ENCODE assay signal across 8 mouse cellular contexts in genomic region chr4:118292741-118293306, GRCm38 (mm10). TPM values are rescaled to one million over a fixed set of nuclear protein-coding genes. Genes with fewer than 3 reads are reported as not detected.
DNase-seq lines count a peak whose midpoint lies in the region; ATAC-seq and TF ChIP-seq lines count a peak whose summit lies in the region.

No protein-coding gene starts in this region.

- no peak overlapping the region for H3K27ac ChIP-seq in ES-Bruce4 (ENCODE audit: insufficient read depth, low read length)

- H3K4me1 ChIP-seq in ES-Bruce4 (ENCODE audit: control insufficient read depth, insufficient read depth, low read length) = peaks cover 10% of the 10 kb centered on the region
- H3K4me1 ChIP-seq in lung, adult 2 months (ENCODE audit: control insufficient read depth, insufficient read depth, low read length) = no peaks in the 10 kb centered on the region

- peak; percentile 14; the same call in 1 of the 2 replicates for TF ChIP-seq EP300 in ES-Bruce4 (IDR thresholded peaks at IDR 0.05; ENCODE audit: insufficient read depth, low read depth, low read length)

- no peaks in the 10 kb centered on the region for H3K9me3 ChIP-seq in ES-Bruce4 (replicated peaks; ENCODE audit: control insufficient read depth, insufficient read depth, low read length, poor library complexity, severe bottlenecking)

- H3K4me3 ChIP-seq in ES-Bruce4 (ENCODE audit: low read depth, low read length) = no peak overlapping the region
- H3K4me3 ChIP-seq in lung, adult 2 months (replicated peaks; ENCODE audit: extremely low read depth, low read depth, low read length) = no peak overlapping the region

- peak; percentile 96 for TF ChIP-seq CTCF in ES-Bruce4 (IDR thresholded peaks at IDR 0.05; ENCODE audit: low read depth, low read length)
- TF ChIP-seq CTCF in lung, adult 2 months (IDR thresholded peaks at IDR 0.05; ENCODE audit: insufficient read depth, low read length) = peak; percentile 99

- TF ChIP-seq POLR2A in ES-Bruce4 (IDR thresholded peaks at IDR 0.05; ENCODE audit: insufficient read depth, low read length) = no peak
- no peak for TF ChIP-seq POLR2A in lung, adult 2 months (IDR thresholded peaks at IDR 0.05; ENCODE audit: borderline replicate concordance, extremely low read depth, low read depth, low read length)

- H3K9ac ChIP-seq in ES-Bruce4 (ENCODE audit: low read depth, poor library complexity, severe bottlenecking) = no peak overlapping the region

- 11% methylated on average over 11 of the region's 11 CpGs for WGBS in lung, adult 2 months

- no peaks in the 10 kb centered on the region for H3K36me3 ChIP-seq in ES-Bruce4 (ENCODE audit: control insufficient read depth, insufficient read depth, low read length, poor library complexity, severe bottlenecking)

- DNase-seq in 416B (ENCODE audit: low read depth) = peak; percentile 75
- peak; percentile 73 for DNase-seq in c-Kit-positive CD71-negative TER-119-negative erythroid progenitor cells, embryonic 14.5 days (ENCODE audit: low read depth)
- DNase-seq in kidney, postnatal 4 days = peak; percentile 86
- peak; percentile 79 for DNase-seq in lung, adult 2 months
- DNase-seq in right cerebral cortex, postnatal 25 days = peak; percentile 75
- DNase-seq in urinary bladder, postnatal 25 days (ENCODE audit: low spot score) = peak; percentile 89

- ATAC-seq in frontal cortex, adult (ENCODE audit: low TSS enrichment) = peak; percentile 32; the same call in 1 of the 2 replicates

- H3K27me3 ChIP-seq in ES-Bruce4 (ENCODE audit: control insufficient read depth, insufficient read depth, low read length, poor library complexity, severe bottlenecking) = no peaks in the 10 kb centered on the region

RNA-seq across cellular contexts. Expression of gene Ptprf, which starts 1.6 kb away (rescaled TPM):
- polyA plus RNA-seq in ES-Bruce4 (2011; ENCODE audit: insufficient read depth, insufficient read length, low read depth, missing spikeins) = 194 and 216 TPM in 2 replicates
- polyA plus RNA-seq in lung, adult 2 months (2012; rRNA removed) = 245 and 250 TPM in 2 replicates
